Mouse (Mus musculus) liver, postnatal 0 days (tissue): ENCODE data around the gene C2cd3.

Experiments used
- CTCF ChIP-seq: sonication (generic); IDR thresholded peaks from 2 replicates; pipeline ENCODE4 v1.5.1; 2016; ENCODE audit warnings: antibody characterized with exemption, low read depth
- EP300 ChIP-seq: IDR thresholded peaks from 2 replicates; pipeline ENCODE4 v1.6.1; 2016; ENCODE audit warnings: antibody characterized with exemption, low read depth, mild to moderate bottlenecking

GRCm38 (mm10) chr7:100484493-100484892 lies 112.5 kb downstream of the C2cd3 start:
- TF ChIP-seq CTCF = no peak
- TF ChIP-seq EP300 = no peak
